Mouse (Mus musculus): ENCODE data around the gene 2810006K23Rik. TPM values are rescaled to one million over a fixed set of nuclear protein-coding genes. Genes with fewer than 3 reads are reported as not detected.
"Not testable (repeated sequence)": the region's sequence is repeated elsewhere in the genome, so short reads cannot be mapped to it uniquely, and the experiment has no call there.

Gene 2810006K23Rik
- polyA plus RNA-seq, 1 experiment, result 7.8 TPM

DNA sequence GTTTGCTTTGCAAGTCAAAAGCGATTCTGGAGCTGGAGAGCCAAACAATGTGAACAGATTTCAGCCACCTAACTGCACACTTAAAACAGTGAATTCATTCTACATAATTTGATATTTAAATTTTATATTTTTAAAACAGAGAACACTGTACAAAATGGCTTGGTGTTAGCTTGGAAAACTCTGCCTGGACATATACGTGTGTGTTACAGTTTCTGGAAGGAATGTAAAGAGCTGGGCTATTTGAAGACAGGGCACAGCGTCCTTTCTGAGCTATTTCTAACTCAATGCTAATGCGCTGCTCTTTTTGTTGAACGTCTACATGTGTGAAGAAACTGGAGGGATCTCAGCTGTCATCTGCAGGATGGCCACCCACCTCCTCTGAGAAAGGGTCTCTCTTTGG lies 33.9 kb upstream of the 2810006K23Rik start:
- Histone ChIP-seq H3K79me3 (ENCODE audit: low read depth) (no peaks in the 10 kb centered on the region), H3K4me3 (ENCODE audit: insufficient read depth, poor library complexity, severe bottlenecking) (no peak overlapping the region), H3ac (ENCODE audit: control insufficient read depth, insufficient read length, low read depth) (no peak overlapping the region), H3K27me3 (ENCODE audit: control insufficient read depth, insufficient read depth, insufficient read length) (no peaks in the 10 kb centered on the region), H3K36me3 (ENCODE audit: control insufficient read depth, insufficient read depth) (peaks cover 70% of the 10 kb centered on the region), H3K79me2 (ENCODE audit: control insufficient read depth, insufficient read depth) (no peaks in the 10 kb centered on the region)
- no peak for TF ChIP-seq CEBPB (IDR thresholded peaks at IDR 0.05; ENCODE audit: low read depth)
- TF ChIP-seq USF1 (IDR thresholded peaks at IDR 0.05; ENCODE audit: low read depth), result no peak
- no peak for TF ChIP-seq MYOD1 (IDR thresholded peaks at IDR 0.05; ENCODE audit: control insufficient read depth, insufficient read length, low read depth)
- no peak for TF ChIP-seq CTCF (IDR thresholded peaks at IDR 0.05; ENCODE audit: control insufficient read depth, insufficient read depth, insufficient read length)
- no peak for TF ChIP-seq MAX (IDR thresholded peaks at IDR 0.05)
- TF ChIP-seq FOSL1 (IDR thresholded peaks at IDR 0.05; ENCODE audit: insufficient read depth, low read length, poor library complexity, severe bottlenecking), result no peak
- TF ChIP-seq MYOG (IDR thresholded peaks at IDR 0.05; ENCODE audit: control insufficient read depth, extremely low read depth, insufficient read length), result no peak

DNA sequence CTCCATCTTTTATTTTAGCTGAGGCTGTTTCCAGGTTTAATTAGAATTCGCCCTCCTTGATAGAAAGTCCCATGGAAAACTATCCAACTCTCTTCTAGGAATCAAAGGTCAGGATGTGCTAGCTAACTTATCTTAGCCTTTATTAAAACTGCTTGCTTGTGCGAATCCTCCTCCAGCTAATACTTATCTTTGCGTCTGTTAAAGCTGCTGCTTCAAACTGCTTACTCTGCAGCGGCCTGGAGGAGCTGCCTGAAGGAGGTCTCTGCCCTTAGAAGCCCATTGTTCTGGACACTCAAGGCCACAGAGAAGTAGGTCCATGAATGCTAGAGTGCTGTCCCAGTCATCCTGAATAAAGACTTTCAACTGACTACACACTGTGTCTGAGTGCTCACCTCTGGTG lies 31.4 kb upstream of the 2810006K23Rik start:
- Histone ChIP-seq H3K79me2 (ENCODE audit: control insufficient read depth, insufficient read depth) (no peaks in the 10 kb centered on the region), H3K27me3 (ENCODE audit: control insufficient read depth, insufficient read depth, insufficient read length) (no peaks in the 10 kb centered on the region), H3K4me3 (ENCODE audit: insufficient read depth, poor library complexity, severe bottlenecking) (no peak overlapping the region), H3K79me3 (ENCODE audit: low read depth) (no peaks in the 10 kb centered on the region), H3ac (ENCODE audit: control insufficient read depth, insufficient read length, low read depth) (no peak overlapping the region), H3K36me3 (ENCODE audit: control insufficient read depth, insufficient read depth) (peaks cover 56% of the 10 kb centered on the region)
- TF ChIP-seq MAX (IDR thresholded peaks at IDR 0.05), result no peak
- TF ChIP-seq MYOG (IDR thresholded peaks at IDR 0.05; ENCODE audit: control insufficient read depth, extremely low read depth, insufficient read length), result no peak
- no peak for TF ChIP-seq MYOD1 (IDR thresholded peaks at IDR 0.05; ENCODE audit: control insufficient read depth, insufficient read length, low read depth)
- no peak for TF ChIP-seq USF1 (IDR thresholded peaks at IDR 0.05; ENCODE audit: low read depth)
- no peak for TF ChIP-seq CTCF (IDR thresholded peaks at IDR 0.05; ENCODE audit: control insufficient read depth, insufficient read depth, insufficient read length)

DNA sequence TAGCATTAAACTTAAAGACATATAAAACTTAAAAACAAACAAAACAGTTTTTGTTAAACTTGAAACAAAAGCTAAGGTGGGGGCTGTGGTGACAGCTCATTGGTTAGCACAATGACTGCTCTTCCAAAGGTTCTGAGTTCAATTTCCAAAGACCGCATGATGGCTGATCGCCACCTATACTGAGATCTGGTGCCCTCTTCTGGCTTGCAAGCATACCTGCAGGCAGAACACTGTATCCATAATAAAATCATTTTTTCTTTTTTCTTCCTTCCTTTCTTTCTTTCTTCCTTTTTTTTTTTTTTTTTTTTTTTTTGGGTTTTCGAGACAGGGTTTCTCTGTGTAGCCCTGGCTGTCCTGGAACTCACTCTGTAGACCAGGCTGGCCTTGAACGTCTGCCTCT lies 28.6 kb upstream of the 2810006K23Rik start:
- H3K4me3 ChIP-seq (ENCODE audit: insufficient read depth, poor library complexity, severe bottlenecking); H3ac ChIP-seq (ENCODE audit: control insufficient read depth, insufficient read length, low read depth); H3K79me3 ChIP-seq (ENCODE audit: low read depth); H3K79me2 ChIP-seq (ENCODE audit: control insufficient read depth, insufficient read depth); H3K27me3 ChIP-seq (ENCODE audit: control insufficient read depth, insufficient read depth, insufficient read length): not testable (repeated sequence)
- peak; percentile 1 for TF ChIP-seq CTCF (IDR thresholded peaks at IDR 0.05; ENCODE audit: control insufficient read depth, insufficient read depth, insufficient read length)
- H3K36me3 ChIP-seq (ENCODE audit: control insufficient read depth, insufficient read depth), result peaks cover 49% of the 10 kb centered on the region

DNA sequence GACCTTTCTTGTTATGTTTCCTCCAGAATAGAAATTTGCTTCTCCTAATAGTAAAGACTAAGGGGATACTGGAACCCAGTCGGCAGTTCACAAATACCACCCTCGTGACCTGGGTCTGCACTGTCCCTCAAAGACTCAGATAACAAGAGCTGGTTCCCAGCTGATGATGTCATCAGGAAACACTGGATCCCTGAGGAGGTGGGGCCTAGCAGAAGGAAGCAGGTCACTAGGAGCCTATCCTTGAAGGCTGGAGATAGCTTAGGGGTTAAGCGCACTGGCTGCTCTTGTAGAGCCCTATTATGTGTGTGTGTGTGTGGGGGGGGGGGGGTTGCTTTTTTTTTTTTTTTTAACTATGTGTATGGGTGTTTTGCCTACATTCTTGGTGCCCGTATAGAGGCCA lies 27.8 kb upstream of the 2810006K23Rik start:
- no peak overlapping the region for H3K4me3 ChIP-seq (ENCODE audit: insufficient read depth, poor library complexity, severe bottlenecking)
- no peaks in the 10 kb centered on the region for H3K79me2 ChIP-seq (ENCODE audit: control insufficient read depth, insufficient read depth)
- no peaks in the 10 kb centered on the region for H3K27me3 ChIP-seq (ENCODE audit: control insufficient read depth, insufficient read depth, insufficient read length)
- peaks cover 50% of the 10 kb centered on the region for H3K36me3 ChIP-seq (ENCODE audit: control insufficient read depth, insufficient read depth)
- TF ChIP-seq CEBPB (IDR thresholded peaks at IDR 0.05; ENCODE audit: low read depth) (no peak), MYOD1 (IDR thresholded peaks at IDR 0.05; ENCODE audit: control insufficient read depth, insufficient read length, low read depth) (no peak), MYOG (IDR thresholded peaks at IDR 0.05; ENCODE audit: control insufficient read depth, extremely low read depth, insufficient read length) (no peak), FOSL1 (IDR thresholded peaks at IDR 0.05; ENCODE audit: insufficient read depth, low read length, poor library complexity, severe bottlenecking) (no peak), CTCF (IDR thresholded peaks at IDR 0.05; ENCODE audit: control insufficient read depth, insufficient read depth, insufficient read length) (no peak), MAX (IDR thresholded peaks at IDR 0.05) (no peak), USF1 (IDR thresholded peaks at IDR 0.05; ENCODE audit: low read depth) (no peak)
- H3K79me3 ChIP-seq (ENCODE audit: low read depth), result peaks cover 2% of the 10 kb centered on the region
- no peak overlapping the region for H3ac ChIP-seq (ENCODE audit: control insufficient read depth, insufficient read length, low read depth)

DNA sequence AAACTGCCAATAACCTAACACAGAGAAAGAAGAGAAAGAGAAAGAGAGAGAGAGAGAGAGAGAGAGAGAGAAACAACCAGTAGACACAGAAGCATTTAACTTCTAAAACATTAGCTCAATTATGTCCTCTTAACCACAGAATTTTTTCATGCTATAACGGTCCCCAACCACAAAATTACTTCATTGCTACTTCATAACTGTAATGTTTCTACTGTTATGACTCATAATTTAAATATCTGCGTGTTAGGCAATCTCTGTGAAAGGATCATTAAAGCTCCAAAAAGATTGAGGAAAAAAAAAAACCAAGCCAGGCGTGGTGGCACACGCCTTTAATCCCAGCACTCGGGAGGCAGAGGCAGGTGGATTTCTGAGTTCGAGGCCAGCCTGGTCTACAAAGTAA lies 25.0 kb upstream of the 2810006K23Rik start:
- TF ChIP-seq CEBPB (IDR thresholded peaks at IDR 0.05; ENCODE audit: low read depth), result peak; percentile 97
- not testable (repeated sequence) for H3K79me3 ChIP-seq (ENCODE audit: low read depth); H3K4me3 ChIP-seq (ENCODE audit: insufficient read depth, poor library complexity, severe bottlenecking); H3ac ChIP-seq (ENCODE audit: control insufficient read depth, insufficient read length, low read depth); H3K79me2 ChIP-seq (ENCODE audit: control insufficient read depth, insufficient read depth); H3K27me3 ChIP-seq (ENCODE audit: control insufficient read depth, insufficient read depth, insufficient read length)
- H3K36me3 ChIP-seq (ENCODE audit: control insufficient read depth, insufficient read depth), result peaks cover 66% of the 10 kb centered on the region

DNA sequence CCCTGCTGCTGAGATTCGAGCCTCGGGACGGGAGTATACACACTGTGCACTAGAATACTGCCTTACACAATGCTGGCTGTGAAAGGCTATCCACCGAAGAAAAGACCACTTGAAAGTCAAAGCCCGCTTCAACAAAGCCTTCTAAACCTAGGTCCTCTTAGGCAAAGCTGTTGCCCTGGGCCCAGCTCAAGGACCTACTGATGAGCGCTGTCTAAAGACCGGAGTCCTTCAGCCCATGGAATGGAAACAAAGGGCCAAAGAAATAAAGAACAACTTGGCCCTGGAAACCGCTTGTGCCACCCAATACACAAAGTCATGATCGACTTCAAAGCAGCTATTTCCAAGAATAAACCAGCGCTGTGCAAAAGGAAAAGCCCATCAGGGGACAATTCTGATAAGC lies 18.7 kb upstream of the 2810006K23Rik start:
- Histone ChIP-seq H3K27me3 (ENCODE audit: control insufficient read depth, insufficient read depth, insufficient read length) (no peaks in the 10 kb centered on the region), H3K79me3 (ENCODE audit: low read depth) (no peaks in the 10 kb centered on the region), H3ac (ENCODE audit: control insufficient read depth, insufficient read length, low read depth) (no peak overlapping the region), H3K79me2 (ENCODE audit: control insufficient read depth, insufficient read depth) (peaks cover 6% of the 10 kb centered on the region), H3K36me3 (ENCODE audit: control insufficient read depth, insufficient read depth) (peaks cover 64% of the 10 kb centered on the region), H3K4me3 (ENCODE audit: insufficient read depth, poor library complexity, severe bottlenecking) (no peak overlapping the region)
- TF ChIP-seq MYOG (IDR thresholded peaks at IDR 0.05; ENCODE audit: control insufficient read depth, extremely low read depth, insufficient read length), result no peak
- TF ChIP-seq CTCF (IDR thresholded peaks at IDR 0.05; ENCODE audit: control insufficient read depth, insufficient read depth, insufficient read length), result no peak
- no peak for TF ChIP-seq MYOD1 (IDR thresholded peaks at IDR 0.05; ENCODE audit: control insufficient read depth, insufficient read length, low read depth)
